Mouse (Mus musculus) thymus, postnatal 10 days (tissue): ENCODE measurements around the gene Adgrf2.

Source experiments
- DNase-seq, 2 experiments: peaks; one replicate each; pipeline ENCODE4 v3.0.0; 2021; ENCODE audit warnings: low spot score in 2 of 2

Gene Adgrf2

GRCm38 (mm10) chr17:42741801-42742217, at the start of gene Adgrf2:
Gene Adgrf2 (minus strand): TSS chr17:42742179.
- no peak for DNase-seq

GRCm38 (mm10) chr17:42790787-42791186, 48.8 kb upstream of the Adgrf2 start:
- DNase-seq = no peak

DNA sequence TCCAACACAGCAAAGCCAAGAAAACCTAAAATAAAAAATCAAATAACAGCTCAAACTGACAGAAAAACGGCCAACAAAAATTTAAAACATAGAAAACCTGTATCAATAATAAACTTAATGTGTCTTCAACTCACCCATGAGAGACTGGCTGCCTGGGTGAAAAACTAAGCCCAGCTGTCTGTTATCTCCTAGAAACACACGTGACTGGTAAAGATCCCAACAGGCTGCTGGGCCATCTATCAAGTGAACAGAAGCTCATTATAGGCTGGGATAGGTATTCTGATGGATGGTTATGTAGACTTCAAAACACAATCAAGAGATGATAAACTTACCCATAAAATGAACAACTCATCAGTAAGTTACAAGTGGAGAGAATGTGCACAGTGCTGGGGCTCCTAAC, 47.7 kb upstream of the Adgrf2 start:
- no peak for DNase-seq

DNA sequence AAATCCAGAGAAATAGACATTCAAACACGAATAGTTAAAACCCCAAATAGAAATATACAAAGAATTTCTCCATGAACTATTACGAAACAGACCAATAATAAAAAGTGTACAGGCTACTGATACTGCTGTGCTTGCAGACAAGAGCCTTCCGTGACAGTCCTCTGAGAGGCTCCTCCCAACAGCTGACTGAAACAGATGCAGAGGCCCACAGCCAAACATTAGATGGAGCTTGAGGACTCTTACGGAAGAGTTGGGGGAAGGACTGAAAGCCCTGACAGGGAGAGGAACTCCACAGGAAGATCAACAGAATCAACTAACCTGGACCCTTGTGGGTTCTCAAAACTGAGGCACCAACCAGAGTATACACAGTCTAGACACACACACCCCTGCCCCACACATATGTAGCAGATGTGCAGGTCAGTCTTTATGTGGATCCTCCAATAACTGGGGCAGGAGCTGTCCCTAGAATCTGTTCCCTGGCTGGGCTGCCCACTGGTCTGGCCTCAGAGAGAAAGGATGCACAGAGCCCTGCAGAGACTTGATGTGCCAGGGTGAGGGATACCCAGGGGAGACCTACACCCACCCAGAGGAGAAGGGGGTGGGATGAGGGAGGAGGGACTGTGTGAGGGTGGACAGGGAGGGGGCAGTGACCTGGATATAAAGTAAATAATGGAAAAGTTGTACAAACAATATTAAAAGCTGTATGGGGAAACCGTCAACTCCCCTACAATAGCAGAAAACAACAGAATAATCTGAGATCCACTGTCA, 46.9 kb upstream of the Adgrf2 start:
- DNase-seq = no peak

DNA sequence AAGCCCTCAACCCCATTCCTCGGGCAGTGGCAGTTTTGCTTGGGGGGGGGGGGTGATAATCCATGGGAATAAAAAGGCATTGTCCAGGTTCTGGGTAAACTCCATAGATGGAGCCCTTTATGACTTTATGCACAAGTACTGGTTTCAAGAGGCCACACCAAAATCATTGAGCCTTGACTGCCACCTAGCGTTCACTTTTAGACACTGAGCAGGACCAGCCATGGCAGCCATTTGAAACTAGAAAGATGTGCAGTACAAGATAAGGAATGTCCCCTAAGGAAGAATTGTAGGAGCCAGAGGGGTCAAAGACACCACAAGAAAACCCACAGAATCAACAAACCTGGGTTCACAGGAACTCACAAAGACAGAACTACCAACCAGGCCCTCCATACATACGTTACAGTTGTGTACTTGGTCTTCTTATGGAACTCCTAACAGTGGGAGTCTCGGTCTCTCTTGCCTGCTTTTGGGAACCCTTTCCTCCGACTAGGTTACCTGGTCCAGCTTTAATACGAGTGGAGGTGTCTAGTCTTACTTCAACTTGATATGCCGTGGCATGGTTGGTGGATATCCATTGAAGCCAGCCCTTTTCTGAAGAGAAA, 40.3 kb upstream of the Adgrf2 start:
- peak in 1 of 2 experiments; percentile 59 for DNase-seq

DNA sequence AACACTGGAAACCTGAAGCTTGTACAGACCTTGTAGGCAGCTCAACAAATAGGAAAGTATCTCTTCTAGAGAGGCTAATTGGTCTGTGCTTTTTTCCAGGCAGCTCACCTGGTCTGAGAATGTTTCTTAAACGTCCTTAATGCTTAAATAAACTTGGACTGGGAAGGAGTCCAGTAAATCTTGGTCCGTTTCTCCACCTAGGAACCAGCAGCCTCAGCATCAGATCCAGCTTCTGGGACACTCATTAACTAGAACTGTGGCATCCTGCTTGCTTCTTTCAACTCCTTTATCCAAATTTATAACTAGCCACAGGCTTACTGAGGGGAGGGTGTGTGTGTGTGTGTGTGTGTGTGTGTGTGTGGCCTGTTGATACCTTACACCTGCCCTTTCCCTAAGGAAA, 11.8 kb upstream of the Adgrf2 start:
- DNase-seq = no peak

DNA sequence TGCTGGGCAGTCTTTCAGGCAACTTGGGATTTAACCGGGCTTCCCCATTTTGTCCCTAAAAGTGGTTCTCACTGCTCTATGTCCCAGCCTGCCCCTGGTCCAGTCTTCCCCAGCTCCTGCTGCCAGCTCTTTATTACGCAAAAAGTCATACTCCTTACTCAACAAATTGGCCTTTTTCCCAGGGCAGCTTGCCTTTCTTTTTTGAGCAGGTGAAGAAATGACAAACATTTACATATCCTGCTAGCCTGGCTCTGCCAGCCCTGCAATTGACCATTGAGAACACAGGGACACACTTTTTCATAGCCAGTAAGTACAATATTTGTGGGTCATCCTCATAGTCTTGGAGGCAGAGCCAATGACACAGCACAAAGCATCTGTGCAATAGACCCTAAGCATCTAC, 10.2 kb upstream of the Adgrf2 start:
- DNase-seq = no peak

DNA sequence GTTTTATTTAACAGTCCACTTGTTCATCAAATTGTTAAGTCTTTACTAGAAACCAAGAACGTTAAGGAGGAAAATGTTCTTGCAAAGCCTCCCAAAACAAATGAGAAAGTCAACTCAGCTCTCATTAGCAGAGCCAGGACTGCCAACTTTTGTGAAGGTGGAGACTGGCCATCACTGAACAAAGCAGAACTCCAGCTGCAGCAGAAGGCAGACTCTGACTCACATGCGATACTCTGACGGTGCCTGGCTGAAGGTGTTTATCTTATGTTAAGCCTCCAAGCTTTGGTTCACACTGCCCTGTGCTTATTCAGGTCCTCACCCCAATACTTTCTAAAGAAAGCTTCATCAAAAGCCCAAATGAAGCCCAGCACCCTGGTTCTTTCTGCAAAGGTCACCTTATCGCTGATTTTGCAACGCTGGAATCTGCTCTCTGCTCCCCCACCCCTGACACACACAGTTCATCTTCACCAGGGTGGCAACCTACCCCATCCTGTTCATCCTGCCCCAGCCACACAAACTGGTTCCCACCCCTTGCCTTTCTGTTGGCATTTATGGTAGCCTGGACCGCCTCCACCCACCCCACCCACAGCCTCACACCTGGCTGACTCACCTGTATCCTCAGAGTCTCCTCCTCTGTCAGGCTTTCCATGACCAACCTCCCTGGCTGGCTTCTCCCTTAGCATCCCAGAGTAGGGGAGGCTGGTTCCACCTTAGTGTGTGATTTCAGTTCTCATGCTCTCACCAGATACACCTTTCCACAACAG, 3.9 kb upstream of the Adgrf2 start:
- no peak for DNase-seq

DNA sequence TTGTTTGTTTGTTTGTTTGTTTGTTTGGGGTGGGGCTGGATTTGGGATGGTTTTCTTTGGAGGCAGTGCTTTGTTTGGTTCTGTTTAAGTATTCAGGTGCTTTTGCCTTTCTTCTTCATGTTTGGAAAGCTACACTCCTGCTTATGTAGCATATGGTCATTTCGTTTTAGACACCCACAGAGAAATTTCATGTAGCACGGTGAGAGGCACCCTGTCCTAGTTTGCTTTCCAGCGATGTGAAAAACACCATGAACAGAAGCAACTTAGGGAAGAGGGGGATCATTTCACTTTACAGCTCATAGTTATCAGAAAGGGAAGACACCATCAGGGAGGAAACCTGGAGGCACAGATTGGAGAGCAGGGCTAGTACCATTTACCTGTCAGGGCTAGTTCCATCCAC, 844 bp upstream of the Adgrf2 start:
- DNase-seq = no peak

DNA sequence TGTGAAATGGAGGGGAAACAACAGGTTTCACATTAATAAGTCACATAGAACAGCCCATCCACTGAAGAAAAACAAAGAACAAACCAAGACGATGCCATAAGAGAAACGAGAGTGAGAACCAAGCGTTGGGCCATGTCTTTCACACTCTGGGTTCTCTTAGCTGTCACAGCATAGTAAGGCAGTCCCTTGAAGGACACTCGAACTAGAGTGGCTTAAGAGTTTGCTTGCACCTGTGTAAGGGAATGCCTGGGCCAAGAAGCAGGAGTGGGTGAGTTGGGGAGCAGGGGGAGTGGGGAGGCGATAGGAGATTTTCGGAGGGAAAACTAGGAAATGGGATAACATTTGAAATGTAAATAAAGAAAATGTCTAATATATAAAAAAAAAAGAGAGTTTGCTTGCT, 3.2 kb downstream of the Adgrf2 start:
- DNase-seq = no peak

GRCm38 (mm10) chr17:42717161-42717560, 24.8 kb downstream of the Adgrf2 start:
- no peak for DNase-seq

- no peak for DNase-seq
Observed at GRCm38 (mm10) chr17:42714991-42715390, 27.0 kb downstream of the Adgrf2 start.

- DNase-seq = no peak
Observed at GRCm38 (mm10) chr17:42710717-42711116, 31.3 kb downstream of the Adgrf2 start.

- DNase-seq = no peak
Observed at GRCm38 (mm10) chr17:42705611-42706010, 36.4 kb downstream of the Adgrf2 start.

DNA sequence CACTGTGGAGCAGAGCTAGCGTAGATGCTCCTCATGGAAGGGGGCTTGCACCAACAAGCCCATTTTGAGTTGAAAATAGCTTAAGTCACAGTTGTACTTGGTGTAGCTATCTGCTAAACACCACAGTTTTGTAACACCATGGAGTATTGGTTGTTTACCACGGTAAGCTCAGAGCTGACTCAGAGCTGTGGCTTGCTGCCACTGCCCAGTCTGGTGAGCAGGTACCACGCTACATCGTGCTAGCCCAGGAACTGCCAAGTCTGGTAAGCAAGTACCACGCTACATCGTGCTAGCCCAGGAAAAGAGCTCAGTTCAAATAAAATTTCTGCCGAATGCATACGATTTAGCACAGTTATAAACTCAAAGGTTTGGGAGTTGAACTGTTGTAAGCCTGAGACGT, 39.8 kb downstream of the Adgrf2 start:
- no peak for DNase-seq

DNA sequence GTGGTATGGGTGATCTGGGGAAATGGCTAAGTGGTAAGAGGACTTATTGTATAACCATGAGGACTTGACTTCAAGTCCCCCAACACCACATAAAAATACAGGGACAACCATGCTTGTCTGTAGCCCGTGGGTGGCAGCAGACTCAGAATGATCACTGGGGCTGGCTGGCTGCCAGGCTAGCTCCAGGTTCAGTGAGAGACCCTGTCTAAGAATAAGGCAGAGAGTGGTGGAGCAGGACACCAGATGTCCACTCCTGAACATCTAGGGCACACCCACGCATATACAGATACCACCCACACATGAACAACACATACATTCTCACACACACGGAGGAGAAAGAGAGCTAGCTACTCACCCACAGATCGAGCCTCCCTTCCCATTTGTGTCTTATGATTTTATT, 47.2 kb downstream of the Adgrf2 start:
- DNase-seq = no peak

DNA sequence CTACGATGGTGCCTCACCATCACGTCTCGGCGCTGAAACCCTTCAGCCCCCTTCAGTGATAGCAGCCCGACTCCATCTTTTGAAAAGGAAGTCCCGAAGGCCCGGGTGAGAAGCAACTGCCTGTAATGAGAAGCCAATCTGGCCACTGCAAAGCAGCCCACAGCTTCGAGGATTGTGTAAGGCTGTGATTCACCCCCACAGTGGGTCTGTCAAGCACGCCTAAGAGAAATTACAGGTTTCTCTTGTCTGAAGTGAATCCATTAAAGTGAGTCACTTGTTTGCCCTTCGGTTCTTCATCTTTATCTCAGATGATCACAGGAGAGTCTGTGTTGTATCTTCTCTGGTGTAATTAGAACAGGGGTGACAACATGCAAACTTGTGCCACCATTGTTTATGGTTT, 49.8 kb downstream of the Adgrf2 start, which contains the start of gene Adgrf4:
Adgrf4 (minus strand) TSS at position 149 of the 400 bp plus-strand sequence.
- no peak for DNase-seq

GRCm38 (mm10) chr17:42690531-42690930, 51.4 kb downstream of the Adgrf2 start:
- DNase-seq = no peak
